Comparison of ENCODE assay signal across 11 mouse cellular contexts in the genomic region with DNA sequence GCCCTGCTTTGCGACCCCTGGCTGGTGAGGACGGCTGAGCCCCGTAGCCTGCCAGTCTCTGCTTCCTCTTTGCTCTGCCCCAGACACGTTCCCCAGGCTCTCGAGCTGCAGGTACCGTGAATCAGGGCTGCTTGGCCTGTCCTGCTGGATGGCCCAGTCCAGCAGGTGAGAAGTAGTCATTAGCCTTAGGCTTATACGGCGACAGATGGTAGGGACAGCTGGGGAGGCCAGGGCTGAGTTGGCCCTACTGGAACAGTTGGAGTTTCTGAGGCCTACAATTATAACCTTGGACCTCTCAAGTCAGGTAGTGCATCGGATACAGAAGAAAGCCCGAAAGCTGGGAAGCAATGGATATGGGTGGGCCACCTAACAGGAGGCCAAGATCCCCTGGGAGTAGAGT.
"Had no signal": no experiment of that assay in that cellular context is flagged by ENCODE, and none has a peak within 500 bp of the region (broad histone marks: within the 10 kb centered on the region; RNA-seq: fewer than 3 reads in every experiment).

No protein-coding gene starts in this region.

- H3K27me3 ChIP-seq: limb, embryonic 12.5 days; midbrain, embryonic 12.5 days; neural tube, embryonic 12.5 days; stomach, embryonic 15.5 days had no signal

- H3K9me3 ChIP-seq: limb, embryonic 12.5 days; midbrain, embryonic 12.5 days; neural tube, embryonic 12.5 days; stomach, embryonic 15.5 days had no signal

- H3K4me2 ChIP-seq: limb, embryonic 12.5 days; midbrain, embryonic 12.5 days; neural tube, embryonic 12.5 days; stomach, embryonic 15.5 days had no signal

- H3K4me1 ChIP-seq: limb, embryonic 12.5 days had no signal

- H3K4me3 ChIP-seq: limb, embryonic 12.5 days; midbrain, embryonic 12.5 days; neural tube, embryonic 12.5 days; stomach, embryonic 15.5 days had no signal

- H3K9ac ChIP-seq: limb, embryonic 12.5 days; liver, embryonic 14.5 days; midbrain, embryonic 12.5 days; neural tube, embryonic 12.5 days; stomach, embryonic 15.5 days had no signal

- H3K27ac ChIP-seq: limb, embryonic 12.5 days; liver, embryonic 14.5 days; midbrain, embryonic 12.5 days; neural tube, embryonic 12.5 days; stomach, embryonic 15.5 days had no signal

- DNase-seq: kidney, postnatal 25 days; layer of hippocampus, adult 9-11 months; layer of hippocampus, postnatal 36 days; lung, adult 18-20 months; thymus, adult 2 months; thymus, postnatal 36 days had no signal
